Mouse (Mus musculus) liver, postnatal 0 days (tissue): ENCODE results near the gene Shc2.

Experiments used
- CTCF ChIP-seq: sonication (generic); IDR thresholded peaks from 2 replicates; pipeline ENCODE4 v1.5.1; 2016; ENCODE audit warnings: antibody characterized with exemption, low read depth
- EP300 ChIP-seq: IDR thresholded peaks from 2 replicates; pipeline ENCODE4 v1.6.1; 2016; ENCODE audit warnings: antibody characterized with exemption, low read depth, mild to moderate bottlenecking

DNA sequence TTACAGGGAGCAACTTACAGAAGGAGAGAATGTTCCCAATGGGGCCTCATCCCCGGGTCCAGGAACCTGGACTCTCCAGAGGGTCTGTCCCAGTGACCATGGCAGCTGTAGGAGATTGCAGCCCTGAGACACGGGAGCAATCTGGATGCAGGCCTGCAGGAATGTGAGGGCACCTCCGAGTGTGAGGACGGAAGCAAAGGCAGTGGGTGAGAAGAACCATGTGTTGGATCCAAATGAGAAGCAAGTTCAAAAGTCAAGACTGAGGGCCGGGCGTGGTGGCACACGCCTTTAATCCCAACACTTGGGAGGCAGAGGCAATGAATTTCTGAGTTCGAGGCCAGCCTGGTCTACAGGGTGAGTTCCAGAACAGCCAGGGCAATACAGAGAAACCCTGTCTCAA lies 56.2 kb downstream of the Shc2 start:
- TF ChIP-seq CTCF (no peak), EP300 (no peak)
